Mouse (Mus musculus) gastrocnemius, postnatal 14 days (tissue): Measurements from ENCODE around the gene Sdf4. TPM values are rescaled to one million over a fixed set of nuclear protein-coding genes. Genes with fewer than 3 reads are reported as not detected.

Experiments used
- DNase-seq: peaks from one replicate; pipeline ENCODE4 v3.0.0; 2021; ENCODE audit warnings: mixed read lengths
- intact Hi-C: fragments of 180-260 bp; cut with DNase I; formaldehyde crosslinking; loops from one replicate; pipeline ENCODE4 v1.15.1; 2025; ENCODE audit warnings: low total_unique reads
- long read RNA-seq, 2 experiments: library from polyadenylated mRNA; stranded (forward); transcript quantifications; one replicate each; pipeline ENCODE4 v2.0.0; 2021
- total RNA-seq, 2 experiments: library from RNA; stranded (reverse); gene quantifications; 2 replicates each; pipeline ENCODE4 v1.2.3; 2021

Gene Sdf4
- 10 to 100 TPM; 77.4 to 78.0 TPM for total RNA-seq
- long read RNA-seq, experiment 1, full-length matches to known transcripts: 74 of 83 reads
- long read RNA-seq, experiment 1, partial matches to known transcripts: 4 of 83 reads
- long read RNA-seq, experiment 1, other reads (novel, unspliced or antisense): 5 of 83 reads
- long read RNA-seq, experiment 2, full-length matches to known transcripts: 84 of 92 reads
- long read RNA-seq, experiment 2, partial matches to known transcripts: 2 of 92 reads
- long read RNA-seq, experiment 2, other reads (novel, unspliced or antisense): 6 of 92 reads

- intact Hi-C loops: no loop called here
- peak; percentile 82 for DNase-seq
These were observed at the start of gene Sdf4, which contains the start of gene B3galt6 for GRCm38 (mm10) chr4:155992241-155992905. Sdf4 (plus strand) TSS chr4:155992872. B3galt6 (minus strand) TSS chr4:155992649.

- peak; percentile 76 for DNase-seq
- intact Hi-C loops: loop anchor here (5.0 kb wide), 1 partner anchor 46 kb away; no protein-coding TSS in a partner anchor
These were observed 49.6 kb upstream of the Sdf4 start for GRCm38 (mm10) chr4:155943049-155943452.

- intact Hi-C loops: loop anchor here (5.0 kb wide), 1 partner anchor 46 kb away; no protein-coding TSS in a partner anchor
These were observed 49.0 kb upstream of the Sdf4 start, which contains the start of gene Ube2j2 for GRCm38 (mm10) chr4:155943534-155944249. Ube2j2 (plus strand) TSS chr4:155943831.

GRCm38 (mm10) chr4:155944271-155944670 lies 48.4 kb upstream of the Sdf4 start:
- intact Hi-C loops: loop anchor here (5.0 kb wide), 1 partner anchor 47 kb away; no protein-coding TSS in a partner anchor
- no peak for DNase-seq

More at GRCm38 (mm10) chr4:155943534-155944249, 49.0 kb upstream of the Sdf4 start, which contains the start of gene Ube2j2:
- DNase-seq: peak; percentile 93

- DNase-seq: no peak
- intact Hi-C loops: no loop called here
These were observed 45.6 kb upstream of the Sdf4 start for GRCm38 (mm10) chr4:155947094-155947493.

GRCm38 (mm10) chr4:155955491-155955890 lies 37.2 kb upstream of the Sdf4 start:
- intact Hi-C loops: no loop called here
- DNase-seq: no peak

GRCm38 (mm10) chr4:155959275-155959674 lies 33.4 kb upstream of the Sdf4 start:
- intact Hi-C loops: loop anchor here (2.0 kb wide), 1 partner anchor 142 kb away; no protein-coding TSS in a partner anchor
- peak; percentile 79 for DNase-seq

GRCm38 (mm10) chr4:155962167-155962971 lies 30.3 kb upstream of the Sdf4 start, which contains the start of gene C1qtnf12:
C1qtnf12 (plus strand) TSS chr4:155962318.
- peak; percentile 49 for DNase-seq
- intact Hi-C loops: no loop called here

- DNase-seq: no peak
- intact Hi-C loops: no loop called here
These were observed 29.6 kb upstream of the Sdf4 start for GRCm38 (mm10) chr4:155963106-155963505.

- DNase-seq: no peak
- intact Hi-C loops: no loop called here
These were observed 28.3 kb upstream of the Sdf4 start for GRCm38 (mm10) chr4:155964396-155964795.

- intact Hi-C loops: no loop called here
- no peak for DNase-seq
These were observed 23.5 kb upstream of the Sdf4 start for GRCm38 (mm10) chr4:155969043-155969653.

- no peak for DNase-seq
- intact Hi-C loops: no loop called here
These were observed 22.4 kb upstream of the Sdf4 start for GRCm38 (mm10) chr4:155970286-155970685.

GRCm38 (mm10) chr4:155972651-155973050 lies 20.0 kb upstream of the Sdf4 start:
- intact Hi-C loops: no loop called here
- no peak for DNase-seq

GRCm38 (mm10) chr4:155973239-155973638 lies 19.4 kb upstream of the Sdf4 start:
- intact Hi-C loops: no loop called here
- DNase-seq: no peak

GRCm38 (mm10) chr4:155981436-155982082 lies 11.1 kb upstream of the Sdf4 start:
- intact Hi-C loops: no loop called here
- no peak for DNase-seq

- no peak for DNase-seq
- intact Hi-C loops: no loop called here
These were observed 8.9 kb upstream of the Sdf4 start for GRCm38 (mm10) chr4:155983788-155984187.

- intact Hi-C loops: no loop called here
- DNase-seq: no peak
These were observed 1.3 kb upstream of the Sdf4 start for GRCm38 (mm10) chr4:155991211-155991907.

- DNase-seq: no peak
- intact Hi-C loops: no loop called here
These were observed 803 bp upstream of the Sdf4 start for GRCm38 (mm10) chr4:155991908-155992230.
